Mouse (Mus musculus): ENCODE data around the gene Tmem80.

Tmem80 gene

DNA sequence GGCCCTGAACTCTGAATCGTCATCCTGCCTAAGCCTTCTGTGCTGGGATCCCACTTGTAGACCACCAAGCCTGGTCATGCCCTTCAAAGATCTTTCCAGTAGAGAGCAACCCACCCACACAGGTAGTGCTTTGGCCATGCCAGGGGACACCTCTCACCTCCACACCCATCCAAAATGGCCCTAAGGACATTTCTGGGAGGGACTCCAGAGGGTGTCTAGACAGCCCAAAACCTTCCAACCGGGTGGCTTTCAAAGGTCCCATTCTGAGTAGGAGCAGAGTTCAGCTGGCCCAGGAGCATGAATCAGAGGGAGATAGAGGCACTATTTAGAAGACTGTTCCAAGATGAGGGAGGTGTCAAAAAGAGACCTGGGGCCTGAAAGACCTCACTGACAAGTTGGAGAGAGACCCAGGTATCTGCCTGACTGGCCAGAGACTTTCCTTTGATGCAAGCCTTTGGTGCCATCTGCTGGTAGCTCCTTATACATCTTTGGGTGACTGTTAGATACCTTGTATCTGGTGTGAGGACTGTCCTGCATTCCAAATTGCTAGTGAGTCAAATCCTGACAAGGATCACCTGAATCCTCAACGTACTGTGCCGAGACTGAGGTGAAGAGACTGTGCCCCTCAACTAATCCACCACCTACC, 35.7 kb downstream of the Tmem80 start:
- peak; percentile 78 to 90 for DNase-seq

DNA sequence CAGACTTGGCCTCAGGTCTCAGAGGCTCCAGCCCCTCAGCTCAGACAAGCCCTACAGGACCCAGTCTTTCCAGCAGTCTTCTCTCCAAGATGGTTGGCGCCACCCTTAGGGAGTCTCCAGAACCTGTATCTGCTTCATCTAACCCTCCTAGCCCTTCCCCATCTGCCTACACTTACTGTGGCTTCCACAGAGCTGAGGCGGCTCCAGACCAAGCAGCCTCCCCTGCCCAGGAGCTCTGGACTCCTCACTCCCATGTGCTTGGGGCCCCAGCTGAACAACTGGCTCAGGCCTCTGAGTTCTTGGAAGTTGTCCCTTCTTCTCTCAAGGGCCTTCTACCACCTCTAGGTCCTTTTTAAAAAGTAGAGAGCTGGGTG, 36.2 kb downstream of the Tmem80 start:
- DNase-seq = no peak

- DNase-seq = no peak
These were observed 37.0 kb downstream of the Tmem80 start for GRCm38 (mm10) chr7:141364349-141365048.

DNA sequence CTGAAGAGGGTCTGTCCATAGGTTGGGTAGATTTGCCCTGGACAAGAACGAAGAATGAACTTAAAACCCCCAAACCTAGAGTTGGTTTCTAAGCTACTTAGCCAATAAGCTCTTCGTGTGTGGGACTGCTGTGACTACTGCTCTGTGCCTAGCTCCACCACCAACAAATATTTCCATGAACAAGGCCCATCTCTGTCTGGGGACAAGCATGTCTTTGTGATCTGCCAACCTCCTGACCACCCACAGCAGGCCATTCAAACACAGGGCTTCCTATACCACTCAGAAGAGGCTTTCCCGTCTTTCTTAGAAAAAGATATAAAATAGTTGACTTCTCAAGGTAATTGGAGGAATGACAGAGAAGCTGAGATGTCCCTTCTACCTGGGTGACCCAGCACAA, 37.5 kb downstream of the Tmem80 start:
- DNase-seq = no peak

DNA sequence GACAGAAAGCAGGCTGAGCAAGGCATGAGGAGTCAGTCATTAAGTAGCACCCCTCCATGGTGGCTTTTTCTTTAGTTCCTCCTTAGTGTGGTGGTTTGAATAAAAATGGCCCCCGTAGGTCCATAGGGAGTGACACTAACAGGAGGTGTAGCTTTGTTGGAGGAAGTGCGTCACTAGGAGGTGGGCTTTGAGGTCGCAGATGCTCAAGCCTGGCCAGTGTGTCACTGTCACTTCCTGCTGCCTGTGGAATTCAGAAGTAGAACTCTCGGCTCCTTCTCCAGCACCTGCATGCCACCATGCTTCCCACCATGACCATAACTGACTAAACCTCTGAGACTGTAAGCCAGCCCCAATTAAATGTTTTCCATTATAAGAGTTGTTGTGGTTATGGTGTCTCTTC, 39.8 kb downstream of the Tmem80 start:
- DNase-seq = no peak

GRCm38 (mm10) chr7:141369918-141370317, 42.4 kb downstream of the Tmem80 start:
- DNase-seq = no peak

- DNase-seq = no peak
These were observed 44.5 kb downstream of the Tmem80 start for GRCm38 (mm10) chr7:141371942-141372595.

GRCm38 (mm10) chr7:141373611-141374010, 46.1 kb downstream of the Tmem80 start:
- DNase-seq = no peak

DNA sequence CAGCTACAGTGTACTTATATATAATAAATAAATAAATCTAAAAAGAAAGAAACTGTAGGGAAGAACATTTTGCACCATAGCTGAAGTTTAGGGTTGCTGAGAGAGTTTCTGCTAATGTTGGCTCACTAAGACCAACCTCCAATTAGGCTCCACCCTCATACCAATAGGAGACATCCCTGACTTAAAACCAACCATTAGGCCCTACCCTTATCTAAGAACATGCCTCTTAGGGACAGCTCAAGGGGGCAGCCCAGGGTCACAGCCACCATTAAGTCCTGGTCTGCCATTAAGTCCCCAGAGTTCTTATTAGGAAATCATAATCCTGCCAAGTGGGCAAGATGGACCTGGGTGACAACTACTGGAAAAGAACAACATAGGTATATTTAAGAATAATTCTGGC, 46.9 kb downstream of the Tmem80 start:
- DNase-seq = no peak

- no peak for DNase-seq
These were observed 52.0 kb downstream of the Tmem80 start for GRCm38 (mm10) chr7:141379584-141379983.

DNA sequence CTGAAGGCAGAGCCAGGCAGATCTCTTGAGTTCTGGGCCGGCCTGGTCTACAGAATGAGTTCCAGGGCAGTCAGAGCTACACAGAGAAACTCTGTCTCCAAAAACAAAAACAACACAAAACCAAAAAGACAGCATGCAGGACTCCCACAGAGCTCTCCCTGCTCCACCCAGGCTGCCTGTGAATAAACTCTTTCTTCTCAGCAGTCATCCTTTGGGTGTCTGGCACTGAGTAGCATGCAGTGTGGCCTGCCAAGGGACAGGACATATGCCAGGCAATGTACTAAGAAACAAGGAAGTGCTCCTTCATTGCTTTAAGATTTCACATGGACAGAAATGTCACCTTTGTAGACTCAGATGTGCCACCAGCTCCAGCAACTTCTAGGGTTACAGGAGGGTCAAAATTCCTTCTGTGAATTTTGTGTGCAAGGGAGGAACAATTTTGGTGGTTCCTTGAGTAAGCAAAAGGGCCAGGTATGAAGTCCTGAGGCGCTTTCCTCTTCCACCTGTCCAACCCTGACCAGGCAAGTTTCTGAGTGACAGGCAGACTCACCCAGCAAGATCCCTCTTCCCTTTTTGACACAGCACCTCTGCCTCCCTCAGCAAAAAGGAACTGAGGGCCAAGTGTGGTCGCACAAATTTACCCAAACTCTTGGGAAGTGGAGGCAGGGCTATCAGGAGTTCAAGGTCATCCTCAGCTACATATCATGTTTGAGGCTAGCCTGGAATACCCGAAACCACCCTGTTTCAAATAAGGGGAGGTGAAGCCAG, 53.7 kb downstream of the Tmem80 start:
- no peak for DNase-seq
